Mouse (Mus musculus): ENCODE results near the gene Spats2. TPM values are rescaled to one million over a fixed set of nuclear protein-coding genes. Genes with fewer than 3 reads are reported as not detected.
"Not testable (repeated sequence)": the region's sequence is repeated elsewhere in the genome, so short reads cannot be mapped to it uniquely, and the experiment has no call there.

The Spats2 gene
- polyA plus RNA-seq, 1 experiment from 2014 or later = 68.5 TPM

DNA sequence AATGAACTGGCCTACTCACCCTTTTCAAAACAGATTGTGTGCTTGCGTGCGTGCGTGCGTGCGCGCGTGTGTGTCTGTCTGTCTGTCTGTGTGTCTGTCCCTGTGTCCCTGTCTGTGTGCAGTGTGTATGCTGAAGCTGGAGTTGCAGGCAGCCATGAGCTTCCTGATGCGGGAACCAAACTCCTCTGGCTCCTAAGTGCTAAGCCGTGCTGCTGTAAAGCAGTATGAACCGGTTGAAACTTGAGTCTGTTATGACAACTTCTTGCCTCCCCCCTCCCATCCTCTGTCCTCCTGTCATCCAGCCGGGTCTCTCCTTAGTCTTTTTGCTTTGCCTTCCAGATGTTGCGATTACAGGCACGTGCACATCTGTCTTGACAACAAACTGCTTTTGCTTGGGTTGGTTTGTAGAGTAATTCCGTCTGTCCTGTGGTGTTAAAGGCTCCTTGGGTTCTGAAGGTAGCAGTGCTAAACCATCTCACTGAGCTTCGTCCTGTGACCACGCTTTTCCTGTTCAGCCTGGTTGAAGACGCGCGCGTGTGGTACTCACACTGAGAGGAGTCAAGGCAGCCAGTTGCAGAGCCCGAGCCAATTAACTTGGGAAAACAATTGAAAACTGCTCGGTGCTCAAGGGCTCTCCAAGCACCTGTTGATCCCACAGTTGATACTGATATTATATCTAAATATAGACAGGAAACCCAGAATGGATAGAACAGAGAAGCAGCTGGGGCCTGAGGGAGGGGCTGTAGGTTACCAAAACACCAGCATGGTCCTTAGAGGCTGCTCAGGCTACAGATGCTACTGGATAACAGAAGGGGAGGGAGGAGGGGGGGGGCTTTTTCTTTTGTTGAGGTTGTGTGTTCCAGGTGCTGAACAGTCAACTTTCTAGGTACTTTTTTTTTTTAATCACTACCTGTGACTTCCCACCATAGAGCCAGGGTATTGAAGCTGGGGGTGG lies 4.5 kb downstream of the Spats2 start:
- Histone ChIP-seq H3K27me3 (ENCODE audit: control insufficient read depth, insufficient read depth, low read length) (no peaks in the 10 kb centered on the region), H3K36me3 (replicated peaks; ENCODE audit: control insufficient read depth, insufficient read depth, low read depth, low read length) (no peaks in the 10 kb centered on the region), H3K4me1 (ENCODE audit: control insufficient read depth, insufficient read depth, low read length) (peaks cover 5% of the 10 kb centered on the region), H3K4me2 (ENCODE audit: low read depth, low read length) (no peak overlapping the region), H3K9ac (replicated peaks; ENCODE audit: low read length) (no peak overlapping the region), H3K4me3 (ENCODE audit: low read depth, low read length) (no peak overlapping the region), H3K27ac (replicated peaks; ENCODE audit: low read depth, low read length) (no peak overlapping the region), H3K9me3 (replicated peaks; ENCODE audit: control insufficient read depth, low read length) (no peaks in the 10 kb centered on the region)
- DNase-seq (ENCODE audit: low spot score) = peak; percentile 62
- ATAC-seq (replicated peaks; ENCODE audit: insufficient number of reproducible peaks, low FRiP score, low TSS enrichment, low read depth) = 0 out of 2 replicates have a peak, but pooled peaks have one; percentile 12
- WGBS = 52% methylated on average over 22 of the region's 22 CpGs

GRCm38 (mm10) chr15:99138389-99138788 lies 12.7 kb downstream of the Spats2 start:
- Histone ChIP-seq H3K4me3 (ENCODE audit: low read depth, low read length) (no peak overlapping the region), H3K36me3 (replicated peaks; ENCODE audit: control insufficient read depth, insufficient read depth, low read depth, low read length) (no peaks in the 10 kb centered on the region), H3K9me3 (replicated peaks; ENCODE audit: control insufficient read depth, low read length) (no peaks in the 10 kb centered on the region), H3K27ac (replicated peaks; ENCODE audit: low read depth, low read length) (no peak overlapping the region), H3K4me2 (ENCODE audit: low read depth, low read length) (no peak overlapping the region), H3K9ac (replicated peaks; ENCODE audit: low read length) (no peak overlapping the region), H3K4me1 (ENCODE audit: control insufficient read depth, insufficient read depth, low read length) (no peaks in the 10 kb centered on the region; the same call in 1 of the 2 replicates), H3K27me3 (ENCODE audit: control insufficient read depth, insufficient read depth, low read length) (no peaks in the 10 kb centered on the region)
- ATAC-seq (replicated peaks; ENCODE audit: insufficient number of reproducible peaks, low FRiP score, low TSS enrichment, low read depth) (no peak), DNase-seq (ENCODE audit: low spot score) (no peak)
- WGBS = 92% methylated on average over 5 of the region's 5 CpGs

DNA sequence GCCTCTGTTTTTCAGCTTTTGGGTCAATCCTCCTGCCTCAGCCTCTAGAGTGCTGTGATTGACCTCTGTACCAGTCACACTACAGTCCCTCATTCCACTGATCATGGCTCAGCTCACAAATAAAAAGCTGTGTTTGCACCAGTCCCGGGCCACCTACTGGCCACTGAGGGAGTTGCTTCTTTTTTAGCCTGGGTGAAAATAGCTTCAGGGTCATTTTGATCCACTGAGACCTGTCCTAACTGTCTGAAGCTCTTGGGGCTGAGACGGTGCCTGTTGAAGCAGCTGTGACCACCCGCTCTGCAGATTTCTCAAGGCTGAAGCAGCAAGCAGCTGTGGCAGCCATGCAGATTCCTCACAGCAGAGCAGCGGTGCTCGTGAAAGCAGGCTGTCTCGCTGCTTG lies 14.0 kb downstream of the Spats2 start:
- peak; percentile 73 for DNase-seq (ENCODE audit: low spot score)
- Histone ChIP-seq H3K4me2 (ENCODE audit: low read depth, low read length) (no peak overlapping the region), H3K9me3 (replicated peaks; ENCODE audit: control insufficient read depth, low read length) (no peaks in the 10 kb centered on the region), H3K27ac (replicated peaks; ENCODE audit: low read depth, low read length) (no peak overlapping the region), H3K36me3 (replicated peaks; ENCODE audit: control insufficient read depth, insufficient read depth, low read depth, low read length) (no peaks in the 10 kb centered on the region), H3K27me3 (ENCODE audit: control insufficient read depth, insufficient read depth, low read length) (no peaks in the 10 kb centered on the region), H3K4me3 (ENCODE audit: low read depth, low read length) (no peak overlapping the region), H3K4me1 (ENCODE audit: control insufficient read depth, insufficient read depth, low read length) (no peaks in the 10 kb centered on the region; the same call in 1 of the 2 replicates), H3K9ac (replicated peaks; ENCODE audit: low read length) (no peak overlapping the region)
- no peak for ATAC-seq (replicated peaks; ENCODE audit: insufficient number of reproducible peaks, low FRiP score, low TSS enrichment, low read depth)
- 64% methylated on average over 6 of the region's 6 CpGs for WGBS

- Histone ChIP-seq H3K4me1 (ENCODE audit: control insufficient read depth, insufficient read depth, low read length) (no peaks in the 10 kb centered on the region), H3K4me3 (ENCODE audit: low read depth, low read length) (no peak overlapping the region), H3K27ac (replicated peaks; ENCODE audit: low read depth, low read length) (no peak overlapping the region), H3K9me3 (replicated peaks; ENCODE audit: control insufficient read depth, low read length) (no peaks in the 10 kb centered on the region), H3K4me2 (ENCODE audit: low read depth, low read length) (no peak overlapping the region), H3K27me3 (ENCODE audit: control insufficient read depth, insufficient read depth, low read length) (no peaks in the 10 kb centered on the region), H3K36me3 (replicated peaks; ENCODE audit: control insufficient read depth, insufficient read depth, low read depth, low read length) (no peaks in the 10 kb centered on the region; the same call in 1 of the 2 replicates), H3K9ac (replicated peaks; ENCODE audit: low read length) (no peak overlapping the region)
- ATAC-seq (replicated peaks; ENCODE audit: insufficient number of reproducible peaks, low FRiP score, low TSS enrichment, low read depth) = no peak
- 89% methylated on average over 7 of the region's 7 CpGs for WGBS
- no peak for DNase-seq (ENCODE audit: low spot score)
These were observed 24.8 kb downstream of the Spats2 start for GRCm38 (mm10) chr15:99150516-99150915.

- Histone ChIP-seq H3K27me3 (ENCODE audit: control insufficient read depth, insufficient read depth, low read length) (no peaks in the 10 kb centered on the region), H3K4me2 (ENCODE audit: low read depth, low read length) (no peak overlapping the region), H3K36me3 (replicated peaks; ENCODE audit: control insufficient read depth, insufficient read depth, low read depth, low read length) (no peaks in the 10 kb centered on the region; the same call in 1 of the 2 replicates), H3K27ac (replicated peaks; ENCODE audit: low read depth, low read length) (no peak overlapping the region), H3K4me3 (ENCODE audit: low read depth, low read length) (no peak overlapping the region), H3K9ac (replicated peaks; ENCODE audit: low read length) (no peak overlapping the region), H3K9me3 (replicated peaks; ENCODE audit: control insufficient read depth, low read length) (no peaks in the 10 kb centered on the region), H3K4me1 (ENCODE audit: control insufficient read depth, insufficient read depth, low read length) (no peaks in the 10 kb centered on the region)
- ATAC-seq (replicated peaks; ENCODE audit: insufficient number of reproducible peaks, low FRiP score, low TSS enrichment, low read depth) = no peak
- WGBS = 91% methylated on average over 8 of the region's 8 CpGs
- no peak for DNase-seq (ENCODE audit: low spot score)
These were observed 25.6 kb downstream of the Spats2 start for GRCm38 (mm10) chr15:99151324-99151723.

DNA sequence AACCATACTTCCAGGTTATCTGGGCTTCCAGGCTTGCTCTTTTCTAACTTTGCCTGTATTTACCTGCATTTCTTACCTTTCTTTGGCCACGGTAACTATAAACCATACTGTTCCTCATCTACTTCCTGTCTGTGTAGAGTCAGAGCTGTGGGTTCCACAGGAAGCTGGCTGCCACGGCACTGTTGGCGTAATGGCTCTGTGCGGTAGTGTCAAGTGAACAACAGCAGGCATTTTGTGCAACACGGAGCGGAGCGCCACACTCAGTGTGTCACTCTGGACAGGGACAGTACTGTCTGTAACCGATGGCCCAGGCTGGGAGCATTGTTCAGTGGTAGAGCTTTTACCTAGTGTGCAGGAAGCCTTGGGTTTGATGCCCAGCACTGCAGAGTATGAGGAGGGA lies 27.8 kb downstream of the Spats2 start:
- H3K27me3 ChIP-seq (ENCODE audit: control insufficient read depth, insufficient read depth, low read length) = no peaks in the 10 kb centered on the region
- H3K27ac ChIP-seq (replicated peaks; ENCODE audit: low read depth, low read length) = no peak overlapping the region
- no peak overlapping the region for H3K4me3 ChIP-seq (ENCODE audit: low read depth, low read length)
- 94% methylated on average over 8 of the region's 8 CpGs for WGBS
- no peak overlapping the region for H3K9ac ChIP-seq (replicated peaks; ENCODE audit: low read length)
- H3K36me3 ChIP-seq (replicated peaks; ENCODE audit: control insufficient read depth, insufficient read depth, low read depth, low read length) = no peaks in the 10 kb centered on the region; the same call in 1 of the 2 replicates
- no peaks in the 10 kb centered on the region for H3K9me3 ChIP-seq (replicated peaks; ENCODE audit: control insufficient read depth, low read length)
- DNase-seq (ENCODE audit: low spot score) (no peak), ATAC-seq (replicated peaks; ENCODE audit: insufficient number of reproducible peaks, low FRiP score, low TSS enrichment, low read depth) (0 out of 2 replicates have a peak, but pooled peaks have one; percentile 23)
- H3K4me1 ChIP-seq (ENCODE audit: control insufficient read depth, insufficient read depth, low read length) = no peaks in the 10 kb centered on the region
- no peak overlapping the region for H3K4me2 ChIP-seq (ENCODE audit: low read depth, low read length)

- ATAC-seq (replicated peaks; ENCODE audit: insufficient number of reproducible peaks, low FRiP score, low TSS enrichment, low read depth); H3K9ac ChIP-seq (replicated peaks; ENCODE audit: low read length); H3K9me3 ChIP-seq (replicated peaks; ENCODE audit: control insufficient read depth, low read length); H3K4me2 ChIP-seq (ENCODE audit: low read depth, low read length); DNase-seq (ENCODE audit: low spot score); H3K27me3 ChIP-seq (ENCODE audit: control insufficient read depth, insufficient read depth, low read length); H3K27ac ChIP-seq (replicated peaks; ENCODE audit: low read depth, low read length); H3K4me3 ChIP-seq (ENCODE audit: low read depth, low read length); H3K4me1 ChIP-seq (ENCODE audit: control insufficient read depth, insufficient read depth, low read length); H3K36me3 ChIP-seq (replicated peaks; ENCODE audit: control insufficient read depth, insufficient read depth, low read depth, low read length): not testable (repeated sequence)
- WGBS = 91% methylated on average over 10 of the region's 10 CpGs
These were observed 28.8 kb downstream of the Spats2 start for GRCm38 (mm10) chr15:99154515-99154914.
